Mouse (Mus musculus) kidney, postnatal 4 days (tissue): ENCODE data around the gene C2cd5.
A peak's percentile ranks its signal among the peaks of the same experiment; 100 is the strongest.

ENCODE experiments used
- DNase-seq, 2 experiments: peaks; one replicate each; pipeline ENCODE4 v3.0.0; 2021; ENCODE audit warnings: mixed read lengths in 2 of 2

Gene C2cd5

GRCm38 (mm10) chr6:142973289-142973688, 126.7 kb downstream of the C2cd5 start:
- no peak for DNase-seq

DNA sequence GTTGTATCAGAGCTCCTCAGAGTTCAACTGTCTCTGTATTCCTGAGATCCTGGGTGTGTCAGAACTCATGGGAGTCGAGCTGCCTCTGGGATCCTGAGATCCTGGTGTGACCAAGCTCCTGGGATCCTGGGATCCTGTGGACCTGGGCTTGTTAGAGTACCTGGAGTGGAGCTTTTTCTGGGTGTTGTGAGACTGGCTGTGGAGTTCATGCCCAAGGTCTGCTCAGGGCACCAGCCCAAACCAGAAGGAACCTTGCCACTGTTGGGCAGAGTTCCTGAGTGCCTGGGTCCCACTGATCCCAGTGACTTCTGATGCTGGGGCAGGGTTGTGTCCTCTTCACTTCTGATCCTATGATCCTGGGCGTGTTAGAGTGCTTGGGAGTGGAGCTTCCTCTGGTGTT, 127.7 kb downstream of the C2cd5 start:
- no peak for DNase-seq

DNA sequence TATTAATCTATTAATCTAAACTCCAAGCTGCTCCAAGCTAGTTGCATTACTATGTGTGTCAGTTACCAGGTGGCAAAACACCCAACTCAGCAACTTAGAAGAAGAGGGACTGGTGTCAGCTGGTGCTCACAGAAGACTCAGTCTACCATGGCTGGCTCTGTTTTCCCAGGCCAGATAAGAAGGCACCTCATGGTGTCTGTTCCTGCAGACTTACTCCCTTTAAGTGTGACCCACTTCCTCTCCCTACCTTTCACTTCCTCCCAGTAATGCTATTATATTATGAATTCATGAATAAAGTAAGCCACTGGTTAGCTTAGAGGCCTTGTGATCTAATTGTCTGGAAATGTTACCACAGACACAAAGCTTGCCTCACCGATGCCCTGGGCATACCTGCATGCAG, 132.5 kb downstream of the C2cd5 start:
- DNase-seq = no peak

- peak; percentile 83 to 89 for DNase-seq
Observed at GRCm38 (mm10) chr6:142964531-142965385, 135.2 kb downstream of the C2cd5 start.

DNA sequence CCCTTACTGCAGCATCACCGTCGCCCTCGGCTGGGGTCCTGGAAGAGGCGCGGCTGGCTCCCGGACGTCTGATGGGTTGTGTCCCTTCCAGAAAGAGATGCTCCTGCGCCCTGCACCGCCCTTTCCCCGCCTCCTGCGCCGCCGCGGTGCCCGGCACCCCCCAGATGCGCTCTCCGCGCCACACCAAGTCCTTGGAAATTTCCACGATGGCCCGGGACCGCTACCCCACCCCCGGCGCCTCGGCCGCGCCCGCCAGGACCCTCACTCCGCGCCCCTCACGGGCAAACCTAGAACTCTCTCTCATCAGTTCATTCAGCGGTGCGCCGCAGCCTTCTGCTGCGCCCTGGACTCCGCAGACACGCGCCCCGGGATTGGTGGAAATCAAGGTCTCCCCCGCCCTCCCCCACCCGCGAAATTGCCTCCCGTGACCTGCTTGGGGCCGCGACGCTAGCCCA, 135.8 kb downstream of the C2cd5 start, which contains the start of gene St8sia1:
TSS of gene St8sia1 (minus strand) at position 377 of the 455 bp plus-strand sequence.
- peak in 1 of 2 experiments; percentile 69 for DNase-seq

DNA sequence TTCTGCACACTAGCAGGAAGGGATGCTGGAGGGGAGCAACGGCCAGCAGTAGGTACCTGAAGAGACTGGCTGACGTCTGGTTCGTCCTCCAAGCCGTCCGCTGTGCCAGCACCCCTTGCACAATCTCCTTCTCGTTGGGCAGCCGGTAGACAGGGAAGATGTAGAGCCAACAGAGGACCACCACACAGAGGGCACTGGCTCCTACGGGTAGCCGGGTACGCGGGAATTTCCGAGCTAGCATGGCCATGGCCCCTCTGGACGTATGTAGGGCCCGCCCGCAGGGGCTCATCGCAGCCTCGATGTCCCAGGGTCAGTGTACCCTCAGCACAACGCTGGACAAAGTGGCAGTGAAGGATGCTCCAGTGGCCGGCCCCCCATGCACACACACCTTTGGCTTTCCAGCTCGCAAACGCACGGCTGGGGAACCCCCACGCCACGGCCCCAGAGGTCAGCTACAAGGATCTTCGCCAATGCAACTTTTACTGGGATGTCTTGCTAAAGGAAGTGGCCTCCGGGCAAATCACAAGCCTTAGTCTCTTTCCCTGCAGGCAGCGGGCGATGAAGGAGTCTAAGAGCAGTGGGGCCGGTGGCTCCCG, 136.4 kb downstream of the C2cd5 start:
- DNase-seq = peak in 1 of 2 experiments; percentile 49

- no peak for DNase-seq
Observed at GRCm38 (mm10) chr6:142962881-142963280, 137.1 kb downstream of the C2cd5 start.

DNA sequence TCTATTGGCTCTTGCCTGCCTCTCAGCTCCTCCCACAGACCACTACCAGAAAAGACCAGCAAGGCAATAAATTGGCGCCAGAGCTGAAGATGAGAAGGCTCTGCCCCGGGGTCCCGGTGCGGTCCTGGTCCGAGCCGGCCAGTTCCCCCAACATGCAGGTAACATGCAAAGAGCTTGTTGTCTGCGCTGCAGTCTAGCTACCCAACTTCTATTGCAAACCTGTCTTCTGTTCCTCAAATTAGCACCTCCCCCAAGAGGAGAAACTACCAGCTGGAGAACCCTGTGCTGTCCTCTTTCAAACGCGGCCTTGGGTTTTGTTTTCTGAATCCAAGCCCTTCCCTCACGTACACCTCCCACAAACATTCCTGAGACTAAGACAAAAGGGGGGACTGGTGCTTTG, 137.5 kb downstream of the C2cd5 start:
- no peak for DNase-seq

GRCm38 (mm10) chr6:142961721-142962455, 138.1 kb downstream of the C2cd5 start:
- DNase-seq = no peak
